Mouse (Mus musculus) G1E (cell line): ENCODE data around the gene Bmi1.

Source experiments
- CTCF ChIP-seq: IDR thresholded peaks from 2 replicates; pipeline ENCODE4 v1.5.1; 2012; ENCODE audit warnings: low read depth, low read length, inconsistent platforms, mixed read lengths
- GATA1 ChIP-seq: IDR thresholded peaks from 2 replicates; pipeline ENCODE4 v1.6.1; 2012; ENCODE audit warnings: borderline replicate concordance, low read length, inconsistent platforms, mixed read lengths
- POLR2AphosphoS5 ChIP-seq: IDR thresholded peaks from 2 replicates; pipeline ENCODE4 v1.6.1; 2012; ENCODE audit warnings: low read depth, low read length, inconsistent platforms; ENCODE audit not compliant: insufficient replicate concordance
- TAL1 ChIP-seq: conservative IDR thresholded peaks from 2 replicates; pipeline ENCODE4 v1.6.1; 2012; ENCODE audit warnings: low read depth, low read length, inconsistent platforms, mixed read lengths

GRCm38 (mm10) chr2:18680961-18681360 is 4.1 kb downstream of the Bmi1 start:
- TF ChIP-seq GATA1 (no peak), CTCF (no peak), TAL1 (no peak), POLR2AphosphoS5 (no peak)
